Mouse (Mus musculus) urinary bladder, postnatal 25 days (tissue): Measurements from ENCODE around the gene Rhox4g.
"Not testable (repeated sequence)": the region's sequence is repeated elsewhere in the genome, so short reads cannot be mapped to it uniquely, and the experiment has no call there.

Experiments
- DNase-seq: peaks from one replicate; pipeline ENCODE4 v3.0.0; 2022; ENCODE audit warnings: low spot score

Rhox4g gene

DNA sequence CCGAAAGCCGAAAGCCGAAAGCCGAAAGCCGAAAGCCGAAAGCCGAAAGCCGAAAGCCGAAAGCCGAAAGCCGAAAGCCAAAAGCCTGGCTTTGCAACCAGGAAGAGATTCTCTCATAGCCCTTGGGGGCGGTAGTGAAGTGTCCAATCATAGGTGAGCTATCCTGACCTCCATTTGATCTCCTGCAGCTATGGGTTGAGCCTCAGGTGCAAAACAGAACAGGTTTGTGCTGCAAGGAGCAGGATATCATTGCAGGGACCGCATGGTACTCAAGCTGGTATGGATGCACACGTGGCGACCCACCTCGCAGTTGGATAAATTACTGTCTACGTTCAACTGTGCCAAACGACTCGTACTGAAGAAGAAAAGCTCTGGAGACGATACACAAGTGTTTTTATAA is at the start of gene Rhox4g:
Rhox4g (minus strand) TSS at position 101 of the 400 bp plus-strand sequence.
- not testable (repeated sequence) for DNase-seq

DNA sequence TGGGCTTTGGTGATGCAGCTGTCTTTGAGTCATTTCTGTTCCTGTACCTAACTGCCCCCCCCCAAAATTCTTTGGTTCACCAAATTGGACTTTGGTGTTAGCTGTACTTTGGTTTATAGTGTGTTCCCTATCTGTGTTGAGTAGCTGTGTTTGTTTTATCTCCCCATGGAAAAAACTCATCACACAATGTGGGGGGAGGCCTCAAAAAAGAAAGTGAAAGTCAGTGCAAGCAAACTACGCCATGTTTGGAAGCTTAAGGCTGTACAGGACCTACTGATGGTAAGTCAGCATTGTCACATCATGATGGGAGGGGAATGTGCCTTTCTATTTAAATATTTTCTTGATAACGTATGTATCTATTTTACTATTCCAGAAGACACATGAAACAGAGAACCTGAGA is 41.1 kb upstream of the Rhox4g start:
- no peak for DNase-seq

DNA sequence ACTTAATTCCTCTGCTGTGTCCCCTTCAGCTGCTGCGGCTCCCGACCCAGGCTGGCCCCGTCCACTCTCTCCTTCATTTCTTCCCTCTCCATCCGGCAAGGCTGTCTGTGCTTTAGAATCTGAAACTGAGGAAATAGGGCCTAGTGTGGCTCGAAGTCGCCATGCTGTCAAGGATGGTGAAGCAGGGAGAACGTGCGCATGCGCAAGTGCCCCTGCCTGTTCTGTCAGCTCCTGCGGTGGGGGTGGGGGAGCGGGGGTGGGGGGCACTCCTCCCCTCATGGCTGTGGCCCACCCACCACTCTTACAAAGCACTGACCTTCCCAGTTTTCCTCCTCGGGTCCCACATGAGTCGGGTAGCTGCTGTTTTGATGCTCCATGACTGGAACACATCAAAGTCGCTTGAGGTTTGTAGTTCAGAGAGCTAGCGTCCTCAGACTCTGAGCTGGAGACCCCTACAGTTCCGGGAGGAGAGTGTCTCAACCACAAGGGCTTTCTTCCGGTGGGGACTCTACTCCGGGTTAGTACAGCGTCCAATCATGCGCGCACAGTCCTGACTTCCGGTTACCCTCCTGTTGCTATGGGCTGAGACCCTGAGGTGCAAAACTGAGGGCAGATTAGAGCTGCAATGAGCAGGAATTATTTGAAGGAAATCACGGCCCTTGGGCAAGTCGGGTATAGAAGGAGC is 32.0 kb upstream of the Rhox4g start:
- DNase-seq: no peak

DNA sequence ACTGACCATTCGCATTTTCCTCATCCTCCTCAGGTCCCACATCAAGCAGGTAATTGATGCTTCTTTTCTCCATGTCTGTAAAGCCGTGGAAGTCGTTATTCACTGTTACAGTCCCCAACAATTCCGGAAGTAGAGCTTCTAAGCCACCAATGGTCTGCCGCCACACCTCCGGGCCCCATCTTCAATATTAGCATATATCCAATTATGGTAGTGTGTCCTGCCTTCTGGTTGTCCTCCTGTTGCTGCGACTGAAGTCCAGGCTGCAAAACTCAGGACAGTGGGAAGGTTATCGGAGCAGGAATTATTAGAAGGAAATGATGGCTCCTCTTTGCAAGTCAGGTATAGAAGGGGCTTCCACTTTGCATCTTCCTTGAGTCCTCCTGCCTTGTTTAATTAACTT is 22.1 kb upstream of the Rhox4g start, which contains the start of gene Rhox2h:
Rhox2h (minus strand) TSS at position 101 of the 400 bp plus-strand sequence.
- not testable (repeated sequence) for DNase-seq

DNA sequence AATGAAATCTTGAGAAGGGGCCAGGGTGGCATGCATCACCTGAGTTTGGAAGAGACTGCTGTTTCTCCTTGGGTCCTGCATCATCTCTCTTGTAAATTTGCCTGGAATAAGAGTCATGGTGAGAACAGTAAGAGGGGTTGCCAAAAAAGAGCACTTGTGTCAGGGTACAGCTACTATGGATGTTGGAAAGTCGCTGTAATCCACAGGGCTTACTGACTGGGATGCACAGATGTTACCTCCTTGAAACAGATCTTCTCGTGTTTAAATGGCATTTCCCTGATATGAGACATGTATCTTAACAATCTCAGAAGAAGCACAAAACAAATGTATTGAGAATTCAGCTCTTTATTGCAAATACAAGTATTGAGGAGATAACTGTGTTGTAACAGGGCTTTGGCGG is 17.5 kb upstream of the Rhox4g start, which contains the start of gene Rhox3h:
Rhox3h (minus strand) TSS at position 101 of the 400 bp plus-strand sequence.
- DNase-seq: not testable (repeated sequence)

DNA sequence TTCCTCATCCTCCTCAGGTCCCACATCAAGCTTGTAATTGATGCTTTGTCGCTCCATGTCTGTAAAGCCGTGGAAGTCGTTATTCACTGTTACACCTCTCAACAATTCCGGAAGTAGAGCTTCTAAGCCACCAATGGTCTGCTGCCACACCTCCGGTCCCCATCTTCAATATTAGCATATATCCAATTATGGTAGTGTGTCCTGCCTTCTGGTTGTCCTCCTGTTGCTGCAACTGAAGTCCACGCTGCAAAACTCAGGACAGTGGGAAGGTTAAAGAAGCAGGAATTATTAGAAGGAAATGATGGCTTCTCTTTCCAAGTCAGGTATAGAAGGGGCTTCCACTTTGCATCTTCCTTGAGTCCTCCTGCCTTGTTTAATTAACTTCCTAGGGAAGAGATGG is 7.8 kb downstream of the Rhox4g start, which contains the start of gene Rhox2g:
Rhox2g (minus strand) TSS at position 101 of the 400 bp plus-strand sequence.
- not testable (repeated sequence) for DNase-seq

DNA sequence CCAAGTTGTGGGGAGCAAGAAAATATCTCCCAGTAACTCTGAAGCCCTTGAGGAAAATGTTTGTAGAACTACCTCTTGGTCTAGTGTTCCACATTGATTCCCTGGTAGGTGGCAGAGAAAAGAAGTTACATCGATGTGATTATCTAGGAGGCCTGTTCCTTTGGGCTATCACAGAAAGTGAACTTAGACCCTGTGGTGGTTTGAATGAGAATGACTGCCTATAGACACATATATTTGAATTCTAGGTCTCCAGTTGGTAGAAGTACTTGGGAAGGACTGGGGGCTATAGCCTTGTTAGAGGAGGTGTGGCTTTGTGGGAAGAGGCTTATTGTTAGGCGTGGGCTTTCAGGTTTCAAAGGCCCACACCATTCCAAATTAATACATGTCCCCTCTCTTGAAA is 22.6 kb downstream of the Rhox4g start, which contains the start of gene Rhox3g:
Rhox3g (minus strand) TSS at position 101 of the 400 bp plus-strand sequence.
- not testable (repeated sequence) for DNase-seq

DNA sequence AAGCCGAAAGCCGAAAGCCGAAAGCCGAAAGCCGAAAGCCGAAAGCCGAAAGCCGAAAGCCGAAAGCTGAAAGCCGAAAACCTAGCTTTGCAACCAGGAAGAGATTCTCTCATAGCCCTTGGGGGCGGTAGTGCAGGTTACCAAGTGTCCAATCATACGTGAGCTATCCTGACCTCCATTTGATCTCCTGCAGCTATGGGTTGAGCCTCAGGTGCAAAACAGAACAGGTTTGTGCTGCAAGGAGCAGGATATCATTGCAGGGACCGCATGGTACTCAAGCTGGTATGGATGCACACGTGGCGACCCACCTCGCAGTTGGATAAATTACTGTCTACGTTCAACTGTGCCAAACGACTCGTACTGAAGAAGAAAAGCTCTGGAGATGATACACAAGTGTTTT is 43.5 kb downstream of the Rhox4g start, which contains the start of gene Rhox4f:
Rhox4f (minus strand) TSS at position 101 of the 400 bp plus-strand sequence.
- DNase-seq: not testable (repeated sequence)
